Mouse (Mus musculus): ENCODE results near the gene Map4k3.
"Not testable (repeated sequence)": the region's sequence is repeated elsewhere in the genome, so short reads cannot be mapped to it uniquely, and the experiment has no call there.

The Map4k3 gene

GRCm38 (mm10) chr17:80560669-80561401, 167.4 kb downstream of the Map4k3 start:
- in situ Hi-C loops (cut with MboI; ENCODE audit: low pct_unique_long_range_greater_than_20kb in 1 of 2, low sequenced_read_pairs in 2 of 2, unreplicated experiment in 1 of 2): no loop called here

- in situ Hi-C loops (cut with MboI; ENCODE audit: low pct_unique_long_range_greater_than_20kb in 1 of 2, low sequenced_read_pairs in 2 of 2, unreplicated experiment in 1 of 2): loop anchor here (5.0 to 10.0 kb wide), 3 partner anchors 77 to 195 kb away; partner anchors contain the start of gene Sos1 (in 1 of the 2)
Observed at GRCm38 (mm10) chr17:80559745-80560144, 168.5 kb downstream of the Map4k3 start.

GRCm38 (mm10) chr17:80559050-80559449, 169.2 kb downstream of the Map4k3 start:
- in situ Hi-C loops (cut with MboI; ENCODE audit: low pct_unique_long_range_greater_than_20kb in 1 of 2, low sequenced_read_pairs in 2 of 2, unreplicated experiment in 1 of 2): loop anchor here (5.0 to 10.0 kb wide), 3 partner anchors 77 to 194 kb away; partner anchors contain the start of gene Sos1 (in 1 of the 2)

GRCm38 (mm10) chr17:80558583-80558982, 169.7 kb downstream of the Map4k3 start:
- in situ Hi-C loops (cut with MboI; ENCODE audit: low pct_unique_long_range_greater_than_20kb in 1 of 2, low sequenced_read_pairs in 2 of 2, unreplicated experiment in 1 of 2): loop anchor here (5.0 to 10.0 kb wide), 3 partner anchors 76 to 194 kb away; partner anchors contain the start of gene Sos1 (in 1 of the 2)

- in situ Hi-C loops (cut with MboI; ENCODE audit: low pct_unique_long_range_greater_than_20kb in 1 of 2, low sequenced_read_pairs in 2 of 2, unreplicated experiment in 1 of 2): loop anchor here (5.0 to 10.0 kb wide), 3 partner anchors 75 to 193 kb away; partner anchors contain the start of gene Sos1 (in 1 of the 2)
Observed at GRCm38 (mm10) chr17:80557461-80557860, 170.8 kb downstream of the Map4k3 start.

- in situ Hi-C loops (cut with MboI; ENCODE audit: low pct_unique_long_range_greater_than_20kb in 1 of 2, low sequenced_read_pairs in 2 of 2, unreplicated experiment in 1 of 2): loop anchor here in 1 of 2 experiments (10.0 kb wide), 1 partner anchor 189 kb away; no protein-coding TSS in a partner anchor
Observed at GRCm38 (mm10) chr17:80553318-80554270, 174.7 kb downstream of the Map4k3 start.

- in situ Hi-C loops (cut with MboI; ENCODE audit: low pct_unique_long_range_greater_than_20kb in 1 of 2, low sequenced_read_pairs in 2 of 2, unreplicated experiment in 1 of 2): loop anchor here in 1 of 2 experiments (10.0 kb wide), 1 partner anchor 188 kb away; no protein-coding TSS in a partner anchor
Observed at GRCm38 (mm10) chr17:80552653-80553052, 175.6 kb downstream of the Map4k3 start.

GRCm38 (mm10) chr17:80550981-80551380, 177.3 kb downstream of the Map4k3 start:
- in situ Hi-C loops (cut with MboI; ENCODE audit: low pct_unique_long_range_greater_than_20kb in 1 of 2, low sequenced_read_pairs in 2 of 2, unreplicated experiment in 1 of 2): loop anchor here in 1 of 2 experiments (10.0 kb wide), 1 partner anchor 186 kb away; no protein-coding TSS in a partner anchor

GRCm38 (mm10) chr17:80546846-80547245, 181.4 kb downstream of the Map4k3 start:
- in situ Hi-C loops (cut with MboI; ENCODE audit: low pct_unique_long_range_greater_than_20kb in 1 of 2, low sequenced_read_pairs in 2 of 2, unreplicated experiment in 1 of 2): no loop called here

- in situ Hi-C loops (cut with MboI; ENCODE audit: low pct_unique_long_range_greater_than_20kb in 1 of 2, low sequenced_read_pairs in 2 of 2, unreplicated experiment in 1 of 2): no loop called here
Observed at GRCm38 (mm10) chr17:80546227-80546626, 182.1 kb downstream of the Map4k3 start.

- in situ Hi-C loops (cut with MboI; ENCODE audit: low pct_unique_long_range_greater_than_20kb in 1 of 2, low sequenced_read_pairs in 2 of 2, unreplicated experiment in 1 of 2): no loop called here
Observed at GRCm38 (mm10) chr17:80543646-80544045, 184.6 kb downstream of the Map4k3 start.

GRCm38 (mm10) chr17:80537136-80537535, 191.1 kb downstream of the Map4k3 start:
- in situ Hi-C loops (cut with MboI; ENCODE audit: low pct_unique_long_range_greater_than_20kb in 1 of 2, low sequenced_read_pairs in 2 of 2, unreplicated experiment in 1 of 2): no loop called here

GRCm38 (mm10) chr17:80535633-80536032, 192.7 kb downstream of the Map4k3 start:
- in situ Hi-C loops (cut with MboI; ENCODE audit: low pct_unique_long_range_greater_than_20kb in 1 of 2, low sequenced_read_pairs in 2 of 2, unreplicated experiment in 1 of 2): no loop called here

- in situ Hi-C loops (cut with MboI; ENCODE audit: low pct_unique_long_range_greater_than_20kb in 1 of 2, low sequenced_read_pairs in 2 of 2, unreplicated experiment in 1 of 2): not testable (repeated sequence)
Observed at GRCm38 (mm10) chr17:80531351-80531750, 196.9 kb downstream of the Map4k3 start.

Measured in mouse embryonic stem cell (cell line).